Mouse (Mus musculus) heart, embryonic 11.5 days (tissue): Measurements from ENCODE around the gene Fgd2. TPM values are rescaled to one million over a fixed set of nuclear protein-coding genes. Genes with fewer than 3 reads are reported as not detected.

ENCODE experiments used
- ATAC-seq: fragments of 200-750 bp; cut with Nextera tagmentation; replicated peaks from 2 replicates; pipeline ENCODE4 v1.8.0; 2017; ENCODE audit warnings: moderate library complexity; ENCODE audit not compliant: insufficient number of reproducible peaks, low FRiP score, low TSS enrichment
- H3K27ac ChIP-seq: fragments of 300-500 bp; sonication (generic); 2 replicates; pipeline ENCODE4 v1.5.1; 2014; ENCODE audit warnings: mild to moderate bottlenecking, low read depth, low read length
- H3K27me3 ChIP-seq: fragments of 300-500 bp; sonication (generic); 2 replicates; pipeline ENCODE4 v1.6.1; 2014; ENCODE audit warnings: mild to moderate bottlenecking, low read length, mixed read lengths; ENCODE audit not compliant: control insufficient read depth, insufficient read depth
- H3K36me3 ChIP-seq: fragments of 300-500 bp; sonication (generic); 2 replicates; pipeline ENCODE4 v1.6.1; 2014; ENCODE audit warnings: mild to moderate bottlenecking, low read length, moderate library complexity, mixed read lengths; ENCODE audit not compliant: control insufficient read depth, insufficient read depth
- H3K4me1 ChIP-seq: fragments of 300-500 bp; sonication (generic); 2 replicates; pipeline ENCODE4 v1.6.1; 2014; ENCODE audit warnings: low read length; ENCODE audit not compliant: control insufficient read depth, insufficient read depth
- H3K4me2 ChIP-seq: fragments of 300-500 bp; sonication (generic); 2 replicates; pipeline ENCODE4 v1.6.1; 2014; ENCODE audit warnings: mild to moderate bottlenecking, moderate library complexity
- H3K4me3 ChIP-seq: fragments of 300-500 bp; sonication (generic); 2 replicates; pipeline ENCODE4 v1.5.1; 2014; ENCODE audit warnings: low read depth, low read length
- H3K9ac ChIP-seq: fragments of 300-500 bp; sonication (generic); 2 replicates; pipeline ENCODE4 v1.6.1; 2014; ENCODE audit warnings: mild to moderate bottlenecking, low read depth, low read length, moderate library complexity
- H3K9me3 ChIP-seq: fragments of 300-500 bp; sonication (generic); replicated peaks from 2 replicates; pipeline ENCODE4 v1.6.1; 2016; ENCODE audit warnings: low read length; ENCODE audit not compliant: control insufficient read depth
- WGBS: fragments of 180-500 bp; shearing (Covaris S2); extraction: QIAGEN DNeasy Blood & Tissue Kit; methylation state at CpG from one replicate; pipeline ENCODE4 v1.1.7; 2014; ENCODE audit not compliant: insufficient replicate concordance; 5-methylcytosine and 5-hydroxymethylcytosine counted together
- polyA plus RNA-seq: library from polyadenylated mRNA; unstranded; fragments of >200 nt; fragmentation: Nextera tagmentation; extraction: Ambion mirVana; gene quantifications from 2 replicates; pipeline ENCODE4 v1.2.1, GENCODE M21; 2014

The Fgd2 gene
- polyA plus RNA-seq, 1 experiment from 2014 or later: 2.3 TPM

GRCm38 (mm10) chr17:29428213-29428612 lies 67.5 kb downstream of the Fgd2 start:
- Histone ChIP-seq H3K27ac (no peak overlapping the region), H3K4me3 (no peak overlapping the region), H3K9me3 (no peaks in the 10 kb centered on the region)

GRCm38 (mm10) chr17:29428826-29429225 lies 68.1 kb downstream of the Fgd2 start:
- ATAC-seq: no peak
- Histone ChIP-seq H3K9ac (no peak overlapping the region), H3K4me2 (no peak overlapping the region), H3K27ac (0 out of 2 replicates have a peak overlapping the region, but pooled peaks have one; percentile 12), H3K9me3 (no peaks in the 10 kb centered on the region), H3K4me3 (no peak overlapping the region), H3K4me1 (peaks cover 39% of the 10 kb centered on the region), H3K36me3 (no peaks in the 10 kb centered on the region), H3K27me3 (no peaks in the 10 kb centered on the region)
- 31% methylated on average over 2 of the region's 2 CpGs for WGBS

More at GRCm38 (mm10) chr17:29428213-29428612, 67.5 kb downstream of the Fgd2 start:
- no peak overlapping the region for H3K4me2 ChIP-seq
- no peaks in the 10 kb centered on the region for H3K27me3 ChIP-seq
- H3K36me3 ChIP-seq: no peaks in the 10 kb centered on the region
- H3K9ac ChIP-seq: 0 out of 2 replicates have a peak overlapping the region, but pooled peaks have one; percentile 12
- WGBS: 51% methylated on average over 8 of the region's 8 CpGs
- H3K4me1 ChIP-seq: peaks cover 34% of the 10 kb centered on the region
- ATAC-seq: no peak

Other genes starting within 250 kb of the Fgd2 start
- 0.20 TPM in 1 of 2 replicates, not detected in the other for gene Rab44, start 246.8 kb upstream of the Fgd2 start, polyA plus RNA-seq
- 24.0 and 28.8 TPM in 2 replicates for gene Cpne5, start 122.7 kb upstream of the Fgd2 start, polyA plus RNA-seq
- gene Ppil1, start 96.7 kb upstream of the Fgd2 start, polyA plus RNA-seq: 117 and 135 TPM in 2 replicates
- gene BC004004, start 92.1 kb upstream of the Fgd2 start, polyA plus RNA-seq: 90.6 and 94.9 TPM in 2 replicates
- 0.55 and 1.7 TPM in 2 replicates for gene Pi16, start 43.2 kb upstream of the Fgd2 start, polyA plus RNA-seq
- gene Mtch1, start 13.0 kb upstream of the Fgd2 start, polyA plus RNA-seq: 266 and 306 TPM in 2 replicates
- 23.5 and 27.3 TPM in 2 replicates for gene Pim1, start 129.8 kb downstream of the Fgd2 start, polyA plus RNA-seq
- gene Gm17657, start 188.7 kb downstream of the Fgd2 start, polyA plus RNA-seq: not detected in 2 replicates
- gene Tbc1d22b, start 188.9 kb downstream of the Fgd2 start, polyA plus RNA-seq: 10.0 and 12.0 TPM in 2 replicates
- gene Tmem217, start 191.5 kb downstream of the Fgd2 start, polyA plus RNA-seq: 0.13 and 0.32 TPM in 2 replicates